Mouse (Mus musculus) kidney, adult 8-10 months (tissue): ENCODE measurements around the gene Mark2.

Experiments
- DNase-seq, 2 experiments: peaks; one replicate each; pipeline ENCODE4 v3.0.0; 2022

Gene Mark2

DNA sequence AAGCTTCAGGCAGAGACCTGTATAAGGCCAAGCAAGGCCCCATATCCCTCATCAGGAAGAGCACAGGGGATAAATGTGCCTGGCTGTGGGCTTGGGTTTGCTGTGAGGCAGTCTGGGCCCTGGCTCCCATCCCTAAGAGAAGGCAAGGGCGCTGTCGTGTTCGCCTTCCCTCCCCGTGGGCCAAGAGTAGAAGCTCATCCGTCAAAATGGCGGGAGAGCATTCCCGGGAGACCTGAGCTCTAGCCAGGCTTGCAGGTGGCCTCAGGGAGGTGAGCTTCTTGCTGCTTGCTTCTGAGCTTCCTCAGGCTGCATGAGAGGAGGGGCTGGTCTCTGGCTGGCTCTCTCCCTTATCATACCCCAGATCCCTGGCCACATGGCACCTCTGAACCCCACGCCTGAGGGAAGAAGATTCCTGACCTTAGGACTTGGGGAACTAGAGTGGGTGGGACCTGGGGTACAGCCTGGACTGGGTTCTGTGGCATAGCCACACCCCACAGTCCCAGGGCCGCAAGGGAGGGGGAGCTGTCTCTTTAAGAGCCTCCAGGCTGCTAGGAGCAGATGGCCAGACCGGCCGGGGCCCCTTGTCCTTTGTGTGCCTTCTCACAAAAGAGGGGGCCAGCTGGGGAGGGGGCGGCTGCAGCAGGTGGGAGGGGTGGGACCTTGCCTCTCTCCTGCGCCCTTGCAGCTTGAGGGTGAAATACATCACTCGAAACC, 76.0 kb downstream of the Mark2 start:
- no peak for DNase-seq

DNA sequence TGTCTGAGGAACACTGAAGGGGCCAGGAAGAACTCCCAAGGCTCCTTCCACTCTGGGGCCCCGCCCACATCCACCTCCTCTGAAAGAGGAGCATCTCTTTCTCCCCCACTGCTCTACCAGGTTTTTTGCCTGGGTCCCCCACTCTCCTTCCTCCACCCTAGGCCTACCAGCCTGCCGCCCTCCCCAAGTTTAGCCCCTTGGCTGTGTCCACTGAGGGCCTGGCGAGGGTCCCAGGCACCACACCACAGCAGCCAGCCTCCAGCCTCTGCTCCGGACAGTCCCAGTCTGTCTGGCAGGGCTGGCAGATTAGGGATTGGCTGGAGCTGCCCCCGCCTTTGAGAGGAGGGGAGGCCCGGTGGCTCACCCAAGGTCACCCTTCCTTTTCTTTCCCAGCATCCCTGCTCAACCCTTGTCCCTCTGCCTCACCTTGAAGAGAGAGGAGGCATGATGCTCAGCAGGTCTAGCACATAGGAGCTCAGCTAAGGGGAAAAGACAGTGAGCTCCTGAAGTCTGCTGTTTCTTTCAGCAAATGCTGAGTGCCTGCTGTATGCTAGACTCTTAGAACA, 76.8 kb downstream of the Mark2 start:
- peak in 1 of 2 experiments; percentile 50 for DNase-seq

DNA sequence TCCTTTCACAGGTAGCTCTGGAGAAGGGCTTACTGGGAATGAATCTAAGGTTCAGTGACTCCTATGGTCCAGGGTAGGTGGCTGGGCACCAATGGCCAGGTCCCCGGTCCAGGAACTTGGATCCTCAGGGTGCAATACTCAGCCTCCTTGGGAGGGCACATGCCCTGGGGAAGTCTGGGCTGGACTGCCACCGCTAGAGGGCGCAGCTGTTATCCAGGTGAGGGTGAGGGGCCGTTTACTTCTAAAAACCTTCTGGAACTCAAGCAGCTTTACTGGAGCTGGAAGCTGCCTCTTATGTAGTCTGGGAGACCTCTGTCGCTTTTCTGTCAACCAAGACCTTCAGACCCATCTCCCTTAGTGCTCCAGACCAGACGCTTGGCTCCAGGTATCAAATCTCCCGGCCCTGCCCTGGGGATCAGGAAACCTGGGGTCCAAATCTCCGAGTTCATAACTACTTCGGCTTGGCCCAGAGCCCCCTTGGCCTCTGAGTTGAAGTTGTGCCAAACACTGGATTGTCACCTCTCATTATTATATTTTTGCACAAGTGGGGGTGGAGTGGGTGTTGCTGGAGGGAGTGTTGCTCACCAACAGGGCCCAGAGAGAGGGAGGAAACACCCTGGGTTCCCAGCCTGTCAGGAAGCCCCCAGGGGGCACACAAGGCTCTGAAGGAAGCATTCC, 77.4 kb downstream of the Mark2 start:
- peak; percentile 68 to 80 for DNase-seq

DNA sequence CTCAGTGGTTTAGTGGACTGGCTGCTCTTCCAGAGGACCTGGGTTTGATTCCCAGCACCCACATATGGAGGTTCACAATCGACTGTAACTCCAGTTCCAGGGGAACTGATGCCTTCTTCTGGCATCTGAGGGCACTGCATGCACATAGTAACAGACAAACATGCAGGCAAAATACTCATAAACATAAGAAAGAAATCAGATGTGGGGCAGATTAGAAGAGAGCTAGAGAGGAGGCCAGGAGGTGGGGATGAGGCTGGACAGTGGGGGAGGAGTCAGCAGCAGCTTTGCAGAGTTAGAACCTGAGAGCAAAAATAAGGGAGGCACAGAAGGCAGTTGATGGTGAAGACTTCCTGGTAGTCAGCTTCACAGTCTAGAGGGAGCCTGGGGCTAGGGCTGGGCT, 79.1 kb downstream of the Mark2 start:
- no peak for DNase-seq

DNA sequence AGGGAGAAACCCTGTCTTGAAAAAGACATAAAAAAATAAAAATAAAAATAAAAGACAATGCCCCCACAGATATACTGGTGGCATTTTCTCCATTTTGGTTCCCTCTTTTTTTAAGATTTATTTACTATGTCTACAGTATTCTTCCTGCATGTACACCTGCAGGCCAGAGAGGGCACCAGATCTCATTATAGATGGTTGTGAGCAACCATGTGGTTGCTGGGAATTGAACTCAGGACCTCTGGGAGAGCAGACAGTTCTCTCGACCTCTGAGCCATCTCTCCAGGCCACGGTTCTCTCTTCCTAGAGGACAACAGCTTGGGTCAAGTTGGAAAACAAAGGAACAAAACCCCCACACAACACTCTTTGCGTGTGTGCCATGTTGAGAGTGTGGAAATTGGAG, 79.7 kb downstream of the Mark2 start:
- no peak for DNase-seq

DNA sequence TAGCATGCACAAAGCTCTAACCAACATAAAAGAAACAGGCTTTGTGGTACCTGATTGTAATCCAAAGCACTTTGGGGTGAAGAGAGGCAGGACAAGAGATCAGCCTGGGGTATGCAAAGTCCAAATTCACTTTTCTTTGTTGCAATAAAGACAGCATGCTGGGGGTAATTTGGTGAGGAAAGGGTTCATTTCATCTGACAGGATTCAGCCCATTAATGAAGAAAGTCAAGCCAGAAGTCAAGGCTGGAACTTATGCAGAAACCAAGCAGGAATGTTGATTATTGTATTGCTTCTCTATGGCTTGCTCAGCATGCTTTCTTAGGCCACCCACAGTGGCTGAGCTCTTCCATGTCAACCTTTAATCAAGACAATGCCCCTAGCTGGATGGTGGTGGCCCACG, 80.2 kb downstream of the Mark2 start:
- no peak for DNase-seq

DNA sequence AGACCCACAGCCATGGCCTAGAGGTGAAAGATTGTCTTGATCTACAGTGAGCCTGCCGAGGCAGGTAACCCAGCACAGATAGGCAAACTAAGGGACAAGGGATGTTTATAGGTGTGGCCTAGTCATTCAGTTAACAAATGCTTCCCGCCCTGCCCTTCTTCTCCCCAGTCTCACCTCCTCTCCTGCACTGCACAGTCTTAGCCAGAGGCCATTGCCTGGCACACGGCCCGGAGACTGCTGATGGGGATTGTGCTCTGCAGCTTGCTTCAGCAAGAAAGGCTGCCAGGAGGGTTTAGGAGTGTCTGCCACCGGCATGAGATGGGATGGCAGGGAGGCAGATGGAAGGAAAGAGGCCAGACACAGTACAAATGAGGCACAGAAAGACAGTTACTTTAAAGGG, 83.8 kb downstream of the Mark2 start:
- no peak for DNase-seq

DNA sequence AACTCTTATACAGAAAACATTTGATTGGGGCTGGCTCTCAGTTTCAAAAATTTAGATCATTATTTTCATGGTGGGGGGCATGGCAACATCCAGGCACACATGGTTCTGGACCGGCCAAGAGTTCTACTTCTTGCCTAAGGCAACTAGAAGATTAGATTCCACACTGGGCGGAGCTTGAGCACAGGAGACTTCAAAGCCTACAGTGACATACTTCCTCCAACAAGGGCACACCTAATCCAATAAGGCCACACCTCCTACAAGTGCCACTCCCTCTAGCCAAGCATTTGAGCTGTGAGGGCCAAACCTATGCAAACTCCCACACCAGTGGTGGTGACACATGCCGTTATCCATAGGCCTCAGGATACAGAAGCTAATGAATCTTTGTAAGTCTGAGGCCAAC, 95.6 kb downstream of the Mark2 start:
- no peak for DNase-seq

DNA sequence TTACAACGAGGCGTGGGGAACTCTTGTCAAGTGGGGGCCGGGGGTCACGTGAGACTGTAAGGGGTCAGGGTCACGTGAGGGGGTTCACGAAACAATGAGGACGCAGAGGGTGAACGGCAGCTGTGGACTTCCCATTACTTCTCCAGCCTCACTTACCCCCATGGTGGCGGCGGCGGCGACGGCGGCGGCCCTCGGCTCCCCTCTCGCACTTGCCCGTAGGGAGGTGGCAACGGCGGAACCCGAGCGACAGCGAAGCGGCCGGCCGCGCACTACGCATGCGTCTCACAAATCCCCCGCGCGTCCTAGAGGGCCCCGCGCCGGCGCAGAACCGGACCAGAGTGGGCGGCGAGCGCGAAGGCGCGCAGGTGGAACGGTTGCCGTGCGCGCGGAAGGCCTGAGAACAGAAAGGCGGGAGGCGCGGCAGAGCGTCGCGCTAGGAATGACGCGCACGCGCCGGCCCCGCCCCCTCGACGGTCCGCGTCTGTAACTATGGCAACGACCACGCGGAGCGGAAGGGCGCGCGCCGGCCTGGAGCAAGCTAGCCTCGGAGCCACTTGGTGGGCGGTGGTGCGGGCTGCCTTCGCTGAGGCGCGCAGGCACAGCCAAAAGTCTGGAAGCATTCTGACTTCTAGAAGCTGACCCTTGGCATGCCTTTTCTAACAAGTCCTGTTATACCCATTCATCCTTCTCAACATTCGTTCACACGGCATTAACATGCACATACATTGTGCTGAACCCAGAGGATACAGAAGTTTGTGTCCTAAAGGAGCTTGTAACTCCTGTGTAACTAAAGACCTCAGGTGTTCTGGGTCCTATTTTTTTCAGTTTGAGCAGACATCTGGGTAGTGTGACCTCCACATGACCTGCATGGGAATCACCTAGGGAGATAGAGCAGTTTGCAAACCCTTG, 100.6 kb downstream of the Mark2 start, which contains the start of gene Naa40:
Naa40 (minus strand) TSS at position 402 of the 909 bp plus-strand sequence.
- DNase-seq: peak; percentile 92 to 93

DNA sequence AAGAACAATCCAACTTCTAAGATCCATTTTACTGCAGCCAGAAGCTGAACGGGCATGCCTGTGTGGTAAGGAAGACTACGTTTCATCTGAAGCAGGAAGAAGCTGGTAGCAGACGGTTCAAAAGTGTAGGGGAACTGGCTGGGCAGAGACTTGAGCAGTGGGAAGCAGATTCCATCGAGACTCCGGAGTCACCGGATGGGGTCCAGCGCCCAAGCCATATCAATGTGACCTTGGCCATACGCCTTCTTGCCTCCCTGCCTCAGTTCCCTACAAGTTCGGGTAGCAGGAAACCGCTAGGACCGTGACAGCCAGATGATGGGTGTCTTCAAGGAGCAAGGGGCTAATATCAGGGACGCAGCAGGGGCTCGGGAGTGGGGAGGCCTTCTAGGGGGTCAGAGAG, 101.4 kb downstream of the Mark2 start:
- DNase-seq: peak in 1 of 2 experiments; percentile 15

DNA sequence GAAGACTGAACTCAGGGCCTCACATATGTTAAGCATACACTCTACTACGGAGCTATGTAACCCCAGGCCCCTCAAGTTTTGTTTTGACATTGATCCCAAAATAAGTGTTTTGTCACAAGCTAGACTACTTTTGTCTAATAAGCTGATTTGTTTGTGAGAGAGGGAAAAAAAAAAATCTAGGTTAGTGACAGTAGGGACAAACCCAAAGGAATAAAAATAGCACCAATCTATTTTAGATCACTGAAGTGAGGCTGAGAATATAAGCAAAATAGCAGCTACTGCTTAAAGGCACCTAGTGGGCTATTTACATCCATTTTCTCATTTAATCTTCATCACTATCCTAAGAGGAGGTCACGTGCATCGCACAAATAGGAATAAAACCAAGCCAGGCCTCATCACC, 102.1 kb downstream of the Mark2 start:
- no peak for DNase-seq

DNA sequence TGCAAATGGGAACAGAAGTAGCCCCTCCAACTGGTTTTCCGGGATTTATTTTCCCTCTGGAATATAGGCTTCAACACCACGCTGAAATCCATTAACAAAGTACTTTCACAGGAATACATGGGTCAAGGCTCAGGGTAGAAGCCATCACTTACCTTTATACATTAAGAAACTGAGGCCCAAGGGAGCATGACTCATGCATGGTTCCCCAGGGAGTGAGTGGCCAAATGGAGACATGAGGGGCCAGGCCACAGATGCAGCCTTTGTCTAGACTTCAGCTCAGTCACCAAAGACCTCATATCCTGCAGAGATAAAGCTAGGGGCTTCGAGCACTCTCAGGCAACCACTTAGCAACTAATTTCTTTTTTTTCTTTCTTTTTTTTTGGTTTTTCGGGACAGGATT, 104.9 kb downstream of the Mark2 start:
- DNase-seq: no peak

DNA sequence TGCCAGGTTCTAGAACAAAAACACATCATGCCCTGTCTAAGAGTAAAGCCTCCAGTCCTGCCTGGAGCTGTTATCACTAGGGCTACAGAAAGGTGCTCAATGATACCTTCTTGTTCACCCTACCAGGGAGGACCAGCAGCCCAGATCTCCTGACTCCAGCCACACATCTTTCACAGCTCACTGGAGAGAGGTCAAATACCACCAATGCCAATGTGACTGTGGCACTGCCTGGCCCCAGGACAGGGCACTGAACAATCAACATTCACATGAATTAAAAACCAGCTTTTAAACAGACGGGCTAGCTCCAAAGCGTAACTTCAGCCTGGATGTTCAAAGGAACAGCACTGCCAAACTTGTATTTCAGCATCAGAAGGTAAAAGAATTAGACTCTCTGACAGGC, 105.6 kb downstream of the Mark2 start:
- DNase-seq: peak in 1 of 2 experiments; percentile 45

DNA sequence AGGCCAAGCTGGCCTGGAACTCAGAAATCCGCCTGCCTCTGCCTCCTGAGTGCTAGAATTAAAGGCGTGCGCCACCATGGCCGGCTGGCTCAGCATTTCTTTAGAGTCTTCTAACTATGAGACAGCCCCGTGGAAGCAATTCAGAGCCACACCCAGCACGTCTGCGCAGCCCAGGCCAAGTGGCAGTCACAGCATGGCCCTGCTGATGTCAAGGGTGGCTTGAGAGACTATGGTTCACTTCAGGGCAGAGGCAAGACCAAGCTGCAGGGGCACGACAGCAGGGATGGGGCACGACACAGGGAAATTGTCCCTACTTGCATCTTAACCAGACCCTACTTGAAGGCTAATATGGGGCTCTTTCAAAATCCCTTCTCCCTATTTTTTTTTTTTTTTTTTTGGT, 106.2 kb downstream of the Mark2 start:
- DNase-seq: no peak

DNA sequence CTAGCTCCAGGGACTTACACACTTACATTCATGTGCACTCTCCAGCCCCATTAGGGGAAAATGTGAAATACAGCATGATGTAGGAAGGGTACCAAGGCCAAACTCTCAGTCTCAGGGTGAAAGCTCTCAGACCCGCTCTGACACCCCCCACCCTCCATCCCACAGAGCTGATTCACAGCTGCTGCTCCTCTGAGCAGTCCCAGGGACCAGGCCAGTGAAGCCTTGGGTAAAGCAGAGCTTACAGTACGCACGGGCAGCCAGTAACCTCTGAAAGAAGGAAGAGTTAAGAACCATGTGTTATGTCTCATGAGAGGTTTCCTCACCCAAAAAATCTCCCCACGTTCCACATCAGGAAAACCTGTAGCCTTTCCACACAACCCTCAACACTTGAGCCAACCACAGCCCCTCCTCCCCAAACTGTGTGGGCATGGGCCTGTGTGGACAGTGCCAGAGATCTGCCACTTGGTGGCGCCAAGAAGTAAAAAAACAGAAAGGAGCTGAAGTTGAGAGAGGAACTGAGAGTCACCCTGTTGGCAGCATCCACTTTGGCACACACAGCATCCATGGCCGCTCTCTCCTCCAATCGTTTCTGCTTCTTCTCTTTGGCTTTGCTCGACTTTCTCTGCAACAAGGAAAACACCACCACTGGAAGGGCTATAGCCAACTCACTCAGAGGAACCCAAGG, 107.0 kb downstream of the Mark2 start:
- DNase-seq: peak; percentile 70 to 80

DNA sequence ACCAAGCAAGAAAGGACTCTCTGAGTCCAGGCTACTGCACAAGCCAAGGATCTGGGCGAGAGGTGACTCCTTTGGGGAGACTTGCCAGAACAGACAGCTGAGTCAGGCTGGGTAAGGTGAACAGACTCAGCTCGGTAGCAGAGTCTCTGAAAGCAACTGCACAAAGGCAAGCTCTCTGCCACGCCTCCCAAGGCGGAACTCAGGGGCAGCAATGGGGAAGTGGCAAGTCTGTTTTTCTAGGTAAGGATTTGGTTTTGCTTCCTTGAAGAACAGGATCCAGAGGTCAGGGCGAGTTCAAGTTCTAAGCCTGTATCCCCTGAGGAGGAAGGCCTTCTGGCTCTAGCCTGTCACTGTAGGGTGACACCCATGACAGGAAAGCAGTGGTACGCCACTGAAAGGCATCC, 115.1 kb downstream of the Mark2 start:
- DNase-seq: peak; percentile 67 to 74
